Mouse (Mus musculus): ENCODE results near the gene Duoxa1. TPM values are rescaled to one million over a fixed set of nuclear protein-coding genes. Genes with fewer than 3 reads are reported as not detected.
A peak's percentile ranks its signal among the peaks of the same experiment; 100 is the strongest.
"Not testable (repeated sequence)": the region's sequence is repeated elsewhere in the genome, so short reads cannot be mapped to it uniquely, and the experiment has no call there.

The Duoxa1 gene
- polyA plus RNA-seq, 1 experiment from 2014 or later, result 11.4 TPM

DNA sequence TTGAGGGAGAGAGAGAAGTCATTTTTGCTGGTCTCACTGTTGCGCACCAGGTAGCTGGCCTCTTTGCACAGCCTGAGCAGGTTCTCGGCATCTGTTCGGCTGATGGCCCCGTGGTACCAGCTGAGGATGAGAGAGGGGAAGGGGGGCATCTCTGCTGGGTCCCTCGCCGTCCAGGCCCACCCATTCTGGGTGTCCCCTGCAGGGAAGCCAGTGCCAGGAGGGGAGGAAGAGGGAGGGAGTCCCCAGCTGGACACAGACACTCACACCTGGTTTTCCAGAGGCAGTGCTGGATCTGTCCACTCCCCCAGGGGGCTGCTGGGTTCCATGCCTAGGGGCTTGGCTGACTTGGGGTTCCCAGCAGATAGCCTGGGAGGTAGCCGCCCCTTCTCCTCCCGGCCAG, 40.2 kb upstream of the Duoxa1 start:
- ATAC-seq (ENCODE audit: insufficient read depth, low FRiP score), result no peak
- WGBS, result 77% methylated on average over 8 of the region's 8 CpGs
- no peak overlapping the region for H3K27ac ChIP-seq (ENCODE audit: low read length)
- H3K4me1 ChIP-seq (ENCODE audit: control insufficient read depth, insufficient read depth, low read length), result peaks cover 15% of the 10 kb centered on the region
- no peak overlapping the region for H3K4me3 ChIP-seq (replicated peaks; ENCODE audit: low read length)
- H3K27me3 ChIP-seq (ENCODE audit: control insufficient read depth, insufficient read depth, low read length), result no peaks in the 10 kb centered on the region
- no peak overlapping the region for H3K9ac ChIP-seq (ENCODE audit: low read length)
- no peaks in the 10 kb centered on the region for H3K9me3 ChIP-seq (replicated peaks; ENCODE audit: control insufficient read depth, low read length)
- no peak overlapping the region for H3K4me2 ChIP-seq (ENCODE audit: low read depth, low read length)
- H3K36me3 ChIP-seq (ENCODE audit: control insufficient read depth, insufficient read depth, low read length), result no peaks in the 10 kb centered on the region

DNA sequence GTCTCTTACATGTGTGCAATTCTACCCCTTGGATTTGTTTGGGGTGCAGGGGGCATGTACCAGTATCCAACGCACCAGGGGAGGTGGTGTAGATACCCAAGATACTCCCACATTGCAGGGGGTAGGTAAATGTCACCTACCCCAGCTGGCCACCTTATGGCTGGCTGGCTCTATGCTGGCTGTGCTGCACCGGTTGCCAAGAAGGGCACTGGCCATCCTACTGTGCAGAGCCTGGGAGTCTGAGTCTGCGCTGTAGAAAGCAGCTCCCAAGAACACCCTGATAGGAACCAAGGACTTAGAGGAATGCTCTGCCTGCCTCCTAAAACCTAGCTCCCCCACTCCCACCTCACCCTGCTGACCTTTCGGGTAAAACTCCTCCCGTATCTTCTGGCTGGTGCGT, 39.5 kb upstream of the Duoxa1 start:
- H3K9ac ChIP-seq (ENCODE audit: low read length), result no peak overlapping the region
- no peak overlapping the region for H3K27ac ChIP-seq (ENCODE audit: low read length)
- no peak for ATAC-seq (ENCODE audit: insufficient read depth, low FRiP score)
- H3K27me3 ChIP-seq (ENCODE audit: control insufficient read depth, insufficient read depth, low read length), result no peaks in the 10 kb centered on the region
- 79% methylated on average over 6 of the region's 6 CpGs for WGBS
- H3K9me3 ChIP-seq (replicated peaks; ENCODE audit: control insufficient read depth, low read length), result no peaks in the 10 kb centered on the region
- H3K4me1 ChIP-seq (ENCODE audit: control insufficient read depth, insufficient read depth, low read length), result peaks cover 17% of the 10 kb centered on the region
- H3K4me2 ChIP-seq (ENCODE audit: low read depth, low read length), result no peak overlapping the region
- H3K36me3 ChIP-seq (ENCODE audit: control insufficient read depth, insufficient read depth, low read length), result no peaks in the 10 kb centered on the region
- no peak overlapping the region for H3K4me3 ChIP-seq (replicated peaks; ENCODE audit: low read length)

DNA sequence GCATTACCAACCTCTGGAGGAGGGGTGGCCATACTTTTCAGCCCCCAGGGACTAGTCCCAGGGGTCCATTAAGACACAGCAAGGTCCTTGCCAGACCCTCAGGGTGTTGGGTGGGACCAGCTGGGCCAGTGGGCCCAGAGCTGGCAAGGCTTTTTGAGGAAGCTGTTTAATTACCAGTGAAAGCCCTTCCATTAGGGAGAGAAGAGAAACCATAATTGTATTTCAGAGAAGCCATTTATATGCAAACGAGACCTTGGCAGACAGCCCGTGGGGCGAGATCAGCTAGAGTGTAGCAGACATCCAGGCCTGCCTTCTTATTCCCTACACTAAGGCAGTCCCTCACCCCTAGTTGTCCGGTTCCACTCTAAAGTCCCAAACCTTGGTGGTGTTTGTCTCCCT, 38.4 kb upstream of the Duoxa1 start:
- ATAC-seq (ENCODE audit: insufficient read depth, low FRiP score), result no peak
- WGBS, result 57% methylated on average over 4 of the region's 4 CpGs
- Histone ChIP-seq H3K4me1 (ENCODE audit: control insufficient read depth, insufficient read depth, low read length) (peaks cover 19% of the 10 kb centered on the region), H3K27ac (ENCODE audit: low read length) (peak overlapping the region; percentile 67), H3K36me3 (ENCODE audit: control insufficient read depth, insufficient read depth, low read length) (no peaks in the 10 kb centered on the region), H3K27me3 (ENCODE audit: control insufficient read depth, insufficient read depth, low read length) (no peaks in the 10 kb centered on the region), H3K9ac (ENCODE audit: low read length) (0 out of 2 replicates have a peak overlapping the region, but pooled peaks have one; percentile 18), H3K4me2 (ENCODE audit: low read depth, low read length) (no peak overlapping the region), H3K4me3 (replicated peaks; ENCODE audit: low read length) (no peak overlapping the region), H3K9me3 (replicated peaks; ENCODE audit: control insufficient read depth, low read length) (no peaks in the 10 kb centered on the region)

DNA sequence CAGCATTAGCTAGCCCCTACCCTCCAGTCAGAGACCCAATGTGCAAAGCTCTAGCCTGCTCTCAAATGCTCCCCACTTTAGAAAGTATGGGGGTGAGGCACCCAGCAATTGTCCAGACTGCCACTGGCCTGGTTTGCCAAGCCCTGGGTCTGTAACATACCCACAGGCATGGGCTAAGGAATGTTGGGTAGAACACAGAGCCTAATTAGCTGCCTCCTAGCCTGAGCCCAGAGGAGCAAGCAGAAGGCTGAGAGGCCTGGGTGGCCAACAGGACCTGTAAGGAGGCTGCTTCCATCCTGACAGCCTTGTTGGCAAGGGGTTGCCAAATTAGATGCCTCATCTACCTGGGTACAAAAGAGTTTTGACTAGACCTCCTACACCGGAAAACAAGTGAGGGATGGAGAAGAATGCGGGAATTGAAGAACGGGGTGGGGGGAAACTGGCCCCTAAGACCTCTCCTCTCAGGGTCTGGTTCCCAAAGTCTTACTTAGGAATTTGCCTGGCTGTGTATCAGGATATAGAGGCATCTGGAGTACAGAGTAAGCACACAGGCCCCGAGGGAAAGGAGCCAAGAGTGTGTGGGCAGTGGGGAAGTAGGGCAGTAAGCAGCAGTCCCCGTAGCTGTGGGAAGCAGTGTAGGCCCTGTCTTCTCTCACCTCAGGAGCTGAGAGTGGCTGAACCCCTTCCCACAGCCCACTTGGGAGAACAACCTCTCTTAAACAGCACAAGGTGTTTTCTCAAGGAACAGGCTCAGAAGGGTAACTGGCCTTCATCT, 37.8 kb upstream of the Duoxa1 start:
- no peaks in the 10 kb centered on the region for H3K27me3 ChIP-seq (ENCODE audit: control insufficient read depth, insufficient read depth, low read length)
- 67% methylated on average over 5 of the region's 5 CpGs for WGBS
- H3K27ac ChIP-seq (ENCODE audit: low read length), result peak overlapping the region; percentile 67
- H3K36me3 ChIP-seq (ENCODE audit: control insufficient read depth, insufficient read depth, low read length), result no peaks in the 10 kb centered on the region
- H3K4me2 ChIP-seq (ENCODE audit: low read depth, low read length), result no peak overlapping the region
- ATAC-seq (ENCODE audit: insufficient read depth, low FRiP score), result no peak
- H3K9me3 ChIP-seq (replicated peaks; ENCODE audit: control insufficient read depth, low read length), result no peaks in the 10 kb centered on the region
- H3K9ac ChIP-seq (ENCODE audit: low read length), result no peak overlapping the region
- no peak overlapping the region for H3K4me3 ChIP-seq (replicated peaks; ENCODE audit: low read length)
- H3K4me1 ChIP-seq (ENCODE audit: control insufficient read depth, insufficient read depth, low read length), result peaks cover 19% of the 10 kb centered on the region

DNA sequence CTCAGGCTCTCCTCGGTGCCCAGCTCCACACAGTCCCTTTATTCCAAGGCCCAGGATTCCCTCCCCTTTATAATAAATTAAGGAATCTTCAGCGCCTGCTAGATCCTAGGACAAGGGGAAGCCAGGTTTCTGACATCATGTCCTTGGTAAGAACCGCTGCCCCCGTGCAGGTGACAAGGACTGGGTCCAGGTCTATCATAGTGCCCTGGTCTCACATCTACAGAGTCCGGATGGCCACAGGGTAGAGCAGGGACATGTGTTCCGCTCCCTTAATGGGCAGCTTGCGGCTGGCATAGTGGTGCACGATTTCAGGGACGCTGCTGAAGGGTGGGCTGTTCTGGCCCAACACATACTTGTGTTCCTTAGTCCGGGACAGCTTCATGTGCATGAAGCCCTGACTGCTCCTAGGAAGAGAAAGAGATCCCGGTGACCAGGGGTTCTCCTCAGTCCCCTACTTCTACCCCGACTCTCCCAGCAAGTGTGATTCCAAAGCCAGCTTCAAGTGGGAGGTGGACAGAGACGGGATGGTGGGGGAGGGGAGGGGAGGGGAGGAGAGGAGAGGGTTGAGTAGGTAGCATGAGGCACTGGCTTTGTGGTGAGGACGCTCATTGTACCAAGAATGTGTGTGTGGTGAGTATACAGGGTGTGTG, 35.7 kb upstream of the Duoxa1 start:
- peak; percentile 18 for ATAC-seq (ENCODE audit: insufficient read depth, low FRiP score)
- no peaks in the 10 kb centered on the region for H3K36me3 ChIP-seq (ENCODE audit: control insufficient read depth, insufficient read depth, low read length)
- no peaks in the 10 kb centered on the region for H3K27me3 ChIP-seq (ENCODE audit: control insufficient read depth, insufficient read depth, low read length)
- H3K27ac ChIP-seq (ENCODE audit: low read length), result peak overlapping the region; percentile 99
- no peaks in the 10 kb centered on the region for H3K9me3 ChIP-seq (replicated peaks; ENCODE audit: control insufficient read depth, low read length)
- H3K9ac ChIP-seq (ENCODE audit: low read length), result peak overlapping the region; percentile 87
- peak overlapping the region; percentile 84 for H3K4me2 ChIP-seq (ENCODE audit: low read depth, low read length)
- 13% methylated on average over 14 of the region's 14 CpGs for WGBS
- peaks cover 19% of the 10 kb centered on the region for H3K4me1 ChIP-seq (ENCODE audit: control insufficient read depth, insufficient read depth, low read length)
- peak overlapping the region; percentile 66 for H3K4me3 ChIP-seq (replicated peaks; ENCODE audit: low read length)

DNA sequence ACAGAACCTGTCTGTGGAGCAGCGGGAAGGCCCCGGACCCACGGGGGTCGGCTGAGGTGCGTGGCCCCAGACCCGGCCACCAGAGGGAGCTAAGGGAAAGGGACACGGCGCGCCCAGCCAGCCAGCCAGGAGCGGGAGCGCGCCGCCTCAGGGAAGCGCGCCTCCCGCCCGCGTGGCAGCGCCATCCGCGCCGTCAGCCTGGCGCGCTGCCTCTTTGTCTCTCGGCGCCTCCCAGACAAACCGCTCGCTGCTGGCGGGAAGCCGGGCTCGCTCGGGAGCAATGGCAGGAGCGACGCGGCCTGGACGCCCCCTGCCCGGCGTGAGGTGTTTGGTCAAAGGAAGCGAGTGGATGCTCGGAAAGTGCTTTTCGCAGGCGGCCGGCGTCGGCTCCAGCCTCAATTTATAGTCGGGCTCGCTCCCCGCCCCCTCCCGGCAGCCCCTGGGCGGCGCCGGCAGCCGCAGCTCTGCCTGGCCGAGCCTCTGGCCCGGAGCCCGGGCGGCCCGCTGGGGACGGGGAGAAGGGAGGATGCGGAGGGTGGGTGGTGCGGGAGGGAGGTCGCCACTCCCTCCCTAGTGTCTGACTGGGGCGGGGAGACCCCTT, 35.1 kb upstream of the Duoxa1 start:
- Histone ChIP-seq H3K9me3 (replicated peaks; ENCODE audit: control insufficient read depth, low read length) (no peaks in the 10 kb centered on the region), H3K27me3 (ENCODE audit: control insufficient read depth, insufficient read depth, low read length) (no peaks in the 10 kb centered on the region), H3K9ac (ENCODE audit: low read length) (peak overlapping the region; percentile 87), H3K4me1 (ENCODE audit: control insufficient read depth, insufficient read depth, low read length) (peaks cover 19% of the 10 kb centered on the region), H3K4me3 (replicated peaks; ENCODE audit: low read length) (peak overlapping the region; percentile 66), H3K4me2 (ENCODE audit: low read depth, low read length) (peak overlapping the region; percentile 84), H3K27ac (ENCODE audit: low read length) (peak overlapping the region; percentile 99), H3K36me3 (ENCODE audit: control insufficient read depth, insufficient read depth, low read length) (no peaks in the 10 kb centered on the region)
- under 1% methylated on average over 56 of the region's 63 CpGs for WGBS
- ATAC-seq (ENCODE audit: insufficient read depth, low FRiP score), result peak; percentile 88

DNA sequence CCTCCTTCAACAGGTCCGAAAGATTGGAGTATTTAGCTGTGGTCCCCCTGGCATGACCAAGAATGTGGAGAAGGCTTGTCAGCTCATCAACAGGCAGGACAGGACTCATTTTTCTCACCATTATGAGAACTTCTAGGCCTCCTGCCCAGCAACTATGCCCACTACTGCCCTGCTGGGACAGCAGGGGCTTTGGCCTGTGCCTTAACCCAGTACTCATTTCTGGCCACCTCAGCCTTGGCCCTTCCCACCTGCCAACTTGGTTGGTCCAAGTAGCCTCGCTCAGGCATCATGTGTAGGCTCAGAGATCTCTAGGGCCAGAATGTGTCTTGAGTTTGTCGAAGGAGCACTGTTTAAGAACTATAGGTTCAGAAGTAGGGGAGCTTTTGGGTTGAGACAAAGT, 33.7 kb upstream of the Duoxa1 start:
- WGBS, result 90% methylated on average over 3 of the region's 3 CpGs
- Histone ChIP-seq H3K4me3 (replicated peaks; ENCODE audit: low read length) (no peak overlapping the region), H3K4me2 (ENCODE audit: low read depth, low read length) (no peak overlapping the region), H3K9me3 (replicated peaks; ENCODE audit: control insufficient read depth, low read length) (no peaks in the 10 kb centered on the region), H3K9ac (ENCODE audit: low read length) (no peak overlapping the region), H3K27ac (ENCODE audit: low read length) (no peak overlapping the region), H3K27me3 (ENCODE audit: control insufficient read depth, insufficient read depth, low read length) (no peaks in the 10 kb centered on the region), H3K36me3 (ENCODE audit: control insufficient read depth, insufficient read depth, low read length) (no peaks in the 10 kb centered on the region), H3K4me1 (ENCODE audit: control insufficient read depth, insufficient read depth, low read length) (peaks cover 17% of the 10 kb centered on the region)
- ATAC-seq (ENCODE audit: insufficient read depth, low FRiP score), result no peak

DNA sequence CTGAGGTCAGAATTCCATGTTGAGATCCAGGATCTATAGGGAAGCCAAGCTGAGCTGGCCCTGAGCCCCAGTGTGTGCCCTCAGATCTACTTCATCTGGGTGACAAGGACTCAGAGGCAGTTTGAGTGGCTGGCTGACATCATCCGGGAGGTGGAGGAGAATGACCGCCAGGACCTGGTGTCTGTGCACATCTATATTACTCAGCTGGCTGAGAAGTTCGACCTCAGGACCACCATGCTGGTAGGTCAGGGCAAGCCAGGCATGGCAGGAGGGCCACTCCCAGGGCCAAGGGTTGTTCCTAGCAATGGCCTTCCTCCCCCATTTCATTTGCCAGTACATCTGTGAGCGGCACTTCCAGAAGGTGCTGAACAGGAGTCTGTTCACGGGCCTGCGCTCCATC, 32.6 kb upstream of the Duoxa1 start:
- peak overlapping the region; percentile 90 for H3K27ac ChIP-seq (ENCODE audit: low read length)
- H3K27me3 ChIP-seq (ENCODE audit: control insufficient read depth, insufficient read depth, low read length); ATAC-seq (ENCODE audit: insufficient read depth, low FRiP score); H3K4me3 ChIP-seq (replicated peaks; ENCODE audit: low read length); H3K36me3 ChIP-seq (ENCODE audit: control insufficient read depth, insufficient read depth, low read length); H3K4me2 ChIP-seq (ENCODE audit: low read depth, low read length); H3K9ac ChIP-seq (ENCODE audit: low read length); H3K9me3 ChIP-seq (replicated peaks; ENCODE audit: control insufficient read depth, low read length): not testable (repeated sequence)
- H3K4me1 ChIP-seq (ENCODE audit: control insufficient read depth, insufficient read depth, low read length), result peaks cover 12% of the 10 kb centered on the region
- 86% methylated on average over 6 of the region's 6 CpGs for WGBS
